Mouse (Mus musculus) liver, postnatal 0 days (tissue): ENCODE data around the gene Chn2.

ENCODE experiments used
- CTCF ChIP-seq: sonication (generic); IDR thresholded peaks from 2 replicates; pipeline ENCODE4 v1.5.1; 2016; ENCODE audit warnings: antibody characterized with exemption, low read depth
- EP300 ChIP-seq: IDR thresholded peaks from 2 replicates; pipeline ENCODE4 v1.6.1; 2016; ENCODE audit warnings: antibody characterized with exemption, low read depth, mild to moderate bottlenecking

DNA sequence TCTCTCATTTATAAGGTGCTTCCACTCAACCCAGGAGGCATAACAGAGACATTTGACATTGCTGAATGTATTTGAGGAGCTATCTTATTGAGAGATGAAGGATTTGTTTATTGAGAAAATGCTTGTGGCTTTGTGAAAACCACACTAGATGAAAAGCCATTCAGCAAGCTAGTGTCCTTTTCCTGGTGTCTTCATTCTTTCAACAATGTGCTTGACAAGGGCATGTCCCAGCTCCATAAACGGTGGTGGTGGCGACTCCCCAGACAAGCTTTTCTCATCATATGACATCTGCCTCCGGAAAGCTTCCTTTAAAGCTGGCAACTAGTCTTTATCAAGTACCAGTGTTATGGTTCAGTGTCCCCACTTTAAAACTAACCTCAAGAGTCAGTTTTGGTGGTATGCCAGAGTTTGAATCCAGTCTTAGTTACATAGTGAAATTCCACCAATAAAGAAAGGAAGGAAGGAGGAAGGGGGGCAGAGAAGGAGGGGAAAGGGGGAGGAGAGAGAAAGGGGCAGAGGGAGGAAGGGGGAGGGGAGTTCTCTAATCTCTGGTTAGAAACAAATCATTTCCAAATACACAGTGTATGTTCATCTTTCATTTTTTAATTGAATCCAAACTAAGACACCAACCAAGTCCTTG is 286.0 kb downstream of the Chn2 start, which contains the start of gene Prr15:
- TF ChIP-seq CTCF (no peak), EP300 (no peak)
